8 mouse cellular contexts compared by ENCODE assay signal in genomic region chr14:32121920-32122315, GRCm38 (mm10). TPM values are rescaled to one million over a fixed set of nuclear protein-coding genes. Genes with fewer than 3 reads are reported as not detected.
A peak's percentile ranks its signal among the peaks of the same experiment; 100 is the strongest.
DNase-seq lines count a peak whose midpoint lies in the region; ATAC-seq and TF ChIP-seq lines count a peak whose summit lies in the region.

No protein-coding gene starts in this region.

- TF ChIP-seq CTCF in hindbrain, postnatal 0 days (IDR thresholded peaks at IDR 0.05; ENCODE audit: low read depth), result peak; percentile 46
- peak; percentile 62 for TF ChIP-seq CTCF in G1E (IDR thresholded peaks at IDR 0.05; ENCODE audit: low read depth, low read length)

- no peak overlapping the region for H3K27ac ChIP-seq in hindbrain, postnatal 0 days
- no peak overlapping the region for H3K27ac ChIP-seq in hindbrain, embryonic 16.5 days (ENCODE audit: low read depth, low read length)
- H3K27ac ChIP-seq in liver, embryonic 15.5 days (replicated peaks), result no peak overlapping the region

- no peaks in the 10 kb centered on the region for H3K27me3 ChIP-seq in hindbrain, postnatal 0 days (ENCODE audit: insufficient read depth, low read length)
- H3K27me3 ChIP-seq in hindbrain, embryonic 16.5 days (replicated peaks; ENCODE audit: control insufficient read depth, insufficient read depth, low read length), result no peaks in the 10 kb centered on the region
- peaks cover 15% of the 10 kb centered on the region for H3K27me3 ChIP-seq in G1E (ENCODE audit: insufficient read depth, low read length)
- H3K27me3 ChIP-seq in liver, embryonic 15.5 days, result peaks cover 21% of the 10 kb centered on the region; the same call in 1 of the 2 replicates

- H3K4me2 ChIP-seq in hindbrain, postnatal 0 days (ENCODE audit: low read depth, low read length), result no peak overlapping the region
- no peak overlapping the region for H3K4me2 ChIP-seq in hindbrain, embryonic 16.5 days (ENCODE audit: low read length)
- no peak overlapping the region for H3K4me2 ChIP-seq in liver, embryonic 15.5 days

- 58% methylated on average over 2 of the region's 2 CpGs for WGBS in hindbrain, postnatal 0 days
- WGBS in hindbrain, embryonic 16.5 days, result 46% methylated on average over 2 of the region's 2 CpGs
- WGBS in liver, embryonic 15.5 days (ENCODE audit: insufficient replicate concordance), result 17% methylated on average over 2 of the region's 2 CpGs

- no peak overlapping the region for H3K4me3 ChIP-seq in hindbrain, postnatal 0 days (ENCODE audit: low read length)
- no peak overlapping the region for H3K4me3 ChIP-seq in hindbrain, embryonic 16.5 days (ENCODE audit: low read length)
- H3K4me3 ChIP-seq in G1E (ENCODE audit: low read depth, low read length), result no peak overlapping the region
- H3K4me3 ChIP-seq in liver, embryonic 15.5 days (replicated peaks), result no peak overlapping the region

- H3K9me3 ChIP-seq in hindbrain, postnatal 0 days (ENCODE audit: low read length), result no peaks in the 10 kb centered on the region
- no peaks in the 10 kb centered on the region for H3K9me3 ChIP-seq in hindbrain, embryonic 16.5 days (ENCODE audit: control insufficient read depth, low read length)
- H3K9me3 ChIP-seq in G1E (replicated peaks), result no peaks in the 10 kb centered on the region
- H3K9me3 ChIP-seq in liver, embryonic 15.5 days (replicated peaks), result no peaks in the 10 kb centered on the region

- no peak overlapping the region for H3K9ac ChIP-seq in hindbrain, postnatal 0 days (replicated peaks; ENCODE audit: low read length)
- H3K9ac ChIP-seq in hindbrain, embryonic 16.5 days (ENCODE audit: low read depth, low read length), result no peak overlapping the region
- H3K9ac ChIP-seq in liver, embryonic 15.5 days, result no peak overlapping the region

- DNase-seq in hindbrain, postnatal 0 days (ENCODE audit: low spot score), result no peak
- DNase-seq in G1E (ENCODE audit: low spot score), result peak; percentile 62
- peak; percentile 31 to 45 for DNase-seq in spleen, postnatal 36 days (ENCODE audit: low spot score in 2 of 2)
- no peak for DNase-seq in layer of hippocampus, adult 9-11 months
- DNase-seq in cerebellum, adult 11 months, result no peak

- no peak for ATAC-seq in hindbrain, postnatal 0 days
- ATAC-seq in hindbrain, embryonic 16.5 days, result no peak
- peak; percentile 68 for ATAC-seq in G1E (ENCODE audit: extremely low read depth, insufficient number of reproducible peaks, low FRiP score, poor library complexity, severe bottlenecking)
- ATAC-seq in erythroblast, adult 5-6 weeks (replicated peaks; ENCODE audit: low FRiP score, poor library complexity, severe bottlenecking), result peak; percentile 100
- peak; percentile 72 for ATAC-seq in liver, embryonic 15.5 days (ENCODE audit: insufficient read depth)

- H3K4me1 ChIP-seq in hindbrain, postnatal 0 days (ENCODE audit: insufficient read depth, low read length), result no peaks in the 10 kb centered on the region
- H3K4me1 ChIP-seq in hindbrain, embryonic 16.5 days (ENCODE audit: control insufficient read depth, insufficient read depth, low read depth, low read length), result no peaks in the 10 kb centered on the region
- H3K4me1 ChIP-seq in G1E (ENCODE audit: insufficient read depth, low read depth, low read length), result peaks cover 12% of the 10 kb centered on the region
- H3K4me1 ChIP-seq in liver, embryonic 15.5 days (replicated peaks), result no peaks in the 10 kb centered on the region

- H3K36me3 ChIP-seq in hindbrain, postnatal 0 days (ENCODE audit: insufficient read depth, low read length), result no peaks in the 10 kb centered on the region
- no peaks in the 10 kb centered on the region for H3K36me3 ChIP-seq in hindbrain, embryonic 16.5 days (ENCODE audit: control insufficient read depth, insufficient read depth, low read length)
- no peaks in the 10 kb centered on the region for H3K36me3 ChIP-seq in G1E (replicated peaks)
- H3K36me3 ChIP-seq in liver, embryonic 15.5 days (replicated peaks), result no peaks in the 10 kb centered on the region

RNA-seq across cellular contexts. Expression of gene Msmb, which starts 19.9 kb away (rescaled TPM):
- not detected in 2 replicates for total RNA-seq in hindbrain, postnatal 0 days (2014; rRNA removed)
- polyA plus RNA-seq in hindbrain, postnatal 0 days (2015; fragmentation: Nextera tagmentation; extraction: Ambion mirVana), result not detected in 2 replicates
- not detected in 2 replicates for polyA plus RNA-seq in hindbrain, embryonic 16.5 days (2015; fragmentation: Nextera tagmentation; extraction: Ambion mirVana)
- total RNA-seq in G1E (2014; fragmentation: Nextera tagmentation) (2.1 TPM in 1 of 2 replicates, not detected in the other), G1E (2017) (0.41 and 0.44 TPM in 2 replicates)
- not detected in 2 replicates for polyA plus RNA-seq in G1E (2012)
- not detected in 2 replicates for total RNA-seq in erythroblast, adult 5-6 weeks (2015; ENCODE audit: low replicate concordance)
- 5.2 TPM in 1 of 2 replicates, not detected in the other for total RNA-seq in erythroblast, adult 5-6 weeks (2017; ENCODE audit: low replicate concordance)
- 0.30 and 0.31 TPM in 2 replicates for polyA plus RNA-seq in liver, embryonic 15.5 days (2015; fragmentation: Nextera tagmentation; extraction: Ambion mirVana)

RNA-seq across cellular contexts. Expression of gene Dph3, which starts 36.4 kb away (rescaled TPM):
- 45.3 and 46.3 TPM in 2 replicates for total RNA-seq in hindbrain, postnatal 0 days (2014; rRNA removed)
- polyA plus RNA-seq in hindbrain, postnatal 0 days (2015; fragmentation: Nextera tagmentation; extraction: Ambion mirVana), result 75.8 and 78.2 TPM in 2 replicates
- polyA plus RNA-seq in hindbrain, embryonic 16.5 days (2015; fragmentation: Nextera tagmentation; extraction: Ambion mirVana), result 68.9 and 72.9 TPM in 2 replicates
- total RNA-seq in G1E (2014; fragmentation: Nextera tagmentation) (68.0 and 88.7 TPM in 2 replicates), G1E (2017) (67.3 and 70.3 TPM in 2 replicates)
- 17.5 and 26.1 TPM in 2 replicates for polyA plus RNA-seq in G1E (2012)
- 0.77 and 15.9 TPM in 2 replicates for total RNA-seq in erythroblast, adult 5-6 weeks (2015; ENCODE audit: low replicate concordance)
- 10.4 and 30.1 TPM in 2 replicates for total RNA-seq in erythroblast, adult 5-6 weeks (2017; ENCODE audit: low replicate concordance)
- 58.9 and 66.2 TPM in 2 replicates for polyA plus RNA-seq in liver, embryonic 15.5 days (2015; fragmentation: Nextera tagmentation; extraction: Ambion mirVana)

RNA-seq across cellular contexts. Expression of gene Oxnad1, which starts 36.7 kb away (rescaled TPM):
- total RNA-seq in hindbrain, postnatal 0 days (2014; rRNA removed), result 28.8 and 34.3 TPM in 2 replicates
- 24.5 and 24.6 TPM in 2 replicates for polyA plus RNA-seq in hindbrain, postnatal 0 days (2015; fragmentation: Nextera tagmentation; extraction: Ambion mirVana)
- polyA plus RNA-seq in hindbrain, embryonic 16.5 days (2015; fragmentation: Nextera tagmentation; extraction: Ambion mirVana), result 21.7 and 29.0 TPM in 2 replicates
- total RNA-seq in G1E (2014; fragmentation: Nextera tagmentation), result 28.3 and 36.0 TPM in 2 replicates
- total RNA-seq in G1E (2017), result 53.5 and 61.3 TPM in 2 replicates
- 8.1 and 13.0 TPM in 2 replicates for polyA plus RNA-seq in G1E (2012)
- 0.58 and 3.1 TPM in 2 replicates for total RNA-seq in erythroblast, adult 5-6 weeks (2015; ENCODE audit: low replicate concordance)
- total RNA-seq in erythroblast, adult 5-6 weeks (2017; ENCODE audit: low replicate concordance), result 6.8 and 9.5 TPM in 2 replicates
- polyA plus RNA-seq in liver, embryonic 15.5 days (2015; fragmentation: Nextera tagmentation; extraction: Ambion mirVana), result 13.7 and 14.5 TPM in 2 replicates

RNA-seq across cellular contexts. Expression of gene Ncoa4, which starts 37.7 kb away (rescaled TPM):
- total RNA-seq in hindbrain, postnatal 0 days (2014; rRNA removed), result 171 TPM in 2 replicates
- polyA plus RNA-seq in hindbrain, postnatal 0 days (2015; fragmentation: Nextera tagmentation; extraction: Ambion mirVana), result 82.3 and 85.8 TPM in 2 replicates
- polyA plus RNA-seq in hindbrain, embryonic 16.5 days (2015; fragmentation: Nextera tagmentation; extraction: Ambion mirVana), result 104 and 116 TPM in 2 replicates
- 197 and 228 TPM in 2 replicates for total RNA-seq in G1E (2014; fragmentation: Nextera tagmentation)
- total RNA-seq in G1E (2017), result 256 and 288 TPM in 2 replicates
- polyA plus RNA-seq in G1E (2012), result 6.6 and 6.8 TPM in 2 replicates
- 661 and 684 TPM in 2 replicates for total RNA-seq in erythroblast, adult 5-6 weeks (2015; ENCODE audit: low replicate concordance)
- total RNA-seq in erythroblast, adult 5-6 weeks (2017; ENCODE audit: low replicate concordance), result 773 and 931 TPM in 2 replicates
- polyA plus RNA-seq in liver, embryonic 15.5 days (2015; fragmentation: Nextera tagmentation; extraction: Ambion mirVana), result 332 and 365 TPM in 2 replicates

Comparison
In these comparisons a context has a peak if more than half of its experiments do, and no peak if none do; other contexts are left out.
1. ATAC-seq: peak in G1E (single experiment), erythroblast, adult 5-6 weeks (single experiment) and liver, embryonic 15.5 days (single experiment); none in hindbrain, postnatal 0 days (single experiment) and hindbrain, embryonic 16.5 days (single experiment).
2. DNase-seq: peak in G1E (single experiment) and spleen, postnatal 36 days (2 of 2); none in hindbrain, postnatal 0 days (single experiment), layer of hippocampus, adult 9-11 months (single experiment) and cerebellum, adult 11 months (single experiment).